Mouse (Mus musculus) large intestine, adult 2 months (tissue): ENCODE measurements around the gene Shank1. TPM values are rescaled to one million over a fixed set of nuclear protein-coding genes. Genes with fewer than 3 reads are reported as not detected.
"Not testable (repeated sequence)": the region's sequence is repeated elsewhere in the genome, so short reads cannot be mapped to it uniquely, and the experiment has no call there.

Source experiments
- DNase-seq: peaks from one replicate; pipeline ENCODE4 v3.0.0-alpha.2; 2012; ENCODE audit warnings: low read depth, low spot score
- WGBS: fragments of 180-500 bp; shearing (Covaris S2); methylation state at CpG from one replicate; pipeline ENCODE4 v1.1.7; 2018; 5-methylcytosine and 5-hydroxymethylcytosine counted together
- polyA plus RNA-seq: library from polyadenylated mRNA; depleted of rRNA; stranded (reverse); fragments of >200 nt; gene quantifications from 2 replicates; pipeline ENCODE4 v1.2.3, GENCODE M21; 2012; rRNA removed

Shank1 gene
- 0.48 TPM in 2 replicates for polyA plus RNA-seq

DNA sequence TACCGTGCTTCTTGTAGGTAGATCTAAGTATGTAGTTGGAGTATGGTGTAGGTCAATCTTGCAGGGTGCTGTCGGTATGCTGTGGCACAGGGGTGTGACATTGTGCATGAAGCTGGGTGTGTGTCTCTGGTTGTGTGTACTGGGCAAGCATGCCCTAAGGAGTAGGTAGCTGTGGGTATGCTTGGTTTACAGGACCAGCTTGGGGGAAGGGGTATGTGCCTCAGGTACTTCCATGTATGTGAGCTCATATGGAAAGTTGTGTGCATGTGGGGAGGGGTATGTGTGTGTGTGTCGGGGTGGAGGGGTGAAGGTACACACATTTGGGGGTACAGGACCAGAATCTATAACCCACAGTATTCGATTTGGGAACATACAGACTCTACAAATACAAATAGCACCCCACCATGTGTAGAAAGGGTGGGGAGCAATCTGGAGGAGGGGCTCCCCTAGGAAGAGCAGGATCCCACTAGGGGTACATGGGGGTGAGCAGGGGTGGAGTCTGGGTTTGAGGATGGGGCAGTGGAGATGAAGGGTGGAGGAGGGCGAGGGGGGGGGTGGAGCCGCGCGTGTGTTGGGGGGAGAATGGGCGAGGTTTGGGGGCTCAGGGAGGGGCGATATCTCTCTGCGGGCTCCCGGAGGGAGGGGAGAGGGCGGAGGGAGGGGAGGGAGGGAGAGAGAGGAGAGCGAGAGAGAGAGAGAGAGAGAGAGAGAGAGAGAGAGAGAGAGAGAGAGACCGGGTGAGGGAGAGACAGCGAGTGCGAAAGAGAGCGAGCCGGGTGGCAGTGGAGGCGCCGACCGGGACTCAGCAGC lies at the start of gene Shank1:
TSS of gene Shank1 (plus strand) at position 779 of the 810 bp plus-strand sequence.
- WGBS = 20% methylated on average over 15 of the region's 22 CpGs
- no peak for DNase-seq

- WGBS = 69% methylated on average over 6 of the region's 6 CpGs
- no peak for DNase-seq
Measured at GRCm38 (mm10) chr7:44260410-44260809, 49.6 kb upstream of the Shank1 start.

- no peak for DNase-seq
- WGBS = 61% methylated on average over 5 of the region's 5 CpGs
Measured at GRCm38 (mm10) chr7:44261147-44261546, 48.9 kb upstream of the Shank1 start, which contains the start of gene Gm15517. Gene Gm15517, plus strand, starts transcription at chr7:44261447.

GRCm38 (mm10) chr7:44262791-44263643 lies 47.0 kb upstream of the Shank1 start:
- WGBS = 7% methylated on average over 34 of the region's 34 CpGs

DNA sequence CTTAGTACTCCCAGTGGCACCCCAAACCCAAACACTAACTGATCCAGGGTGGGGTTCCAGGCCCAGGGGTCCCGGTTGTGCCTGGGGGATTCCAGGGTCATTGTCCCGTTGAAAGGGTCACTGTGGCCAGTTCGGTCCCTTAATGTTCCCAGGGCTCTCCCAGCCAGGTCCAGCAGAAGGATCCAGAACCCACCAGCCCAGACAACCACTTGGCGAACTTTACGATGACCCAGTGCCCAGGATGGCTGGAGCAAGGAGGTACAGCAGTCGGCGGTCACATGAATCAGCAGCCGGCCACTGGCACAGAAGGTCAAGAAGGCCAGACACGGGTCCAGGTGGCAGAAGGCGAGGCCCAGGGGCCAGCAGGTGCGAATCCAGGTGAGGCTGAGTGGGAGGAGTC lies 41.9 kb upstream of the Shank1 start:
- no peak for DNase-seq
- 61% methylated on average over 11 of the region's 11 CpGs for WGBS

More at GRCm38 (mm10) chr7:44262791-44263643, 47.0 kb upstream of the Shank1 start:
- DNase-seq = peak; percentile 91

DNA sequence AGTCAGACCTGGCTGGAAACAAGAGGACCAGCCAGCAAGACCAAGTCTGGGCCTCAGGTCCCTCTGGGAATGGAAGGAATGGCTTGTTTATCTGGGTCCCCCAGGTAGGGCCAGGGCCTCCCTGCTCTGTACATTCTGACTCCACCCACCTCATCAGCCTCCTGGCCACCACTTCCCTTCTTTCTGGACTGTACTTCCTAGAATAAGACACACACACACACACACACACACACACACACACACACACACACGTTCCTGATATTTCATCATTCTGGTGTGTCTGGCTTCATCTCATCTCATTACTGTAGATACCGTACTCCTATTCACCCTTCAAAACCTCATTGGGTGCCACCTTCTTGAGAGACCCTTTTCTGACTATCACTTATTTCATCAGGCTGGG lies 40.7 kb upstream of the Shank1 start:
- DNase-seq = no peak
- 78% methylated on average over 2 of the region's 2 CpGs for WGBS

GRCm38 (mm10) chr7:44271309-44271708 lies 38.7 kb upstream of the Shank1 start:
- no peak for DNase-seq
- WGBS = 78% methylated on average over 2 of the region's 2 CpGs

- 80% methylated on average over 7 of the region's 7 CpGs for WGBS
- no peak for DNase-seq
Measured at GRCm38 (mm10) chr7:44272546-44272945, 37.5 kb upstream of the Shank1 start.

GRCm38 (mm10) chr7:44273446-44273845 lies 36.6 kb upstream of the Shank1 start:
- 79% methylated on average over 7 of the region's 7 CpGs for WGBS
- DNase-seq = no peak

DNA sequence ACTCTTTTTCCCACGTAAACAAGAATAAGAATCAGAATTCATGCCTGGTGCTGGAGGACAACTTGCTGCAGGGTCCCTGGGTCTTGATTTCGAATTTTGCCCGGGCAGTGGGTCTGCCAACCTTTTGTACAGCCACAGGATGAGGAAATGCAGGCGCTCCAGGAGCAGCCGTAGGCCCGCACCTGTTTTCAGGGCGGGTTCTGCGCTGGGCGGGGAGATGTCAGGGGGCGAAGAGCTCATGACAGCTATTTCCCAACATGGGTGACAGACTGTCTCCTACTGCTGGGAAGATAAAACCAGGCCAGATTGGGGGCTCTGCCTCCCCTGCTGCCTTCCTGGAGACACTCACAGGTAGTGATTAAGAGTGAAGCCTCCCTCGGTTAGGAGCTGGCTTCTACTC lies 36.0 kb upstream of the Shank1 start:
- WGBS = 27% methylated on average over 11 of the region's 11 CpGs
- no peak for DNase-seq

GRCm38 (mm10) chr7:44275546-44275945 lies 34.5 kb upstream of the Shank1 start:
- WGBS = 78% methylated on average over 3 of the region's 3 CpGs
- DNase-seq = no peak

GRCm38 (mm10) chr7:44276461-44277249 lies 33.4 kb upstream of the Shank1 start:
- no peak for DNase-seq
- 66% methylated on average over 10 of the region's 10 CpGs for WGBS

GRCm38 (mm10) chr7:44277250-44277622 lies 32.8 kb upstream of the Shank1 start:
- DNase-seq = no peak
- 48% methylated on average over 2 of the region's 2 CpGs for WGBS

- no peak for DNase-seq
- WGBS = 36% methylated on average over 1 of the region's 1 CpGs
Measured at GRCm38 (mm10) chr7:44280959-44281358, 29.1 kb upstream of the Shank1 start.

DNA sequence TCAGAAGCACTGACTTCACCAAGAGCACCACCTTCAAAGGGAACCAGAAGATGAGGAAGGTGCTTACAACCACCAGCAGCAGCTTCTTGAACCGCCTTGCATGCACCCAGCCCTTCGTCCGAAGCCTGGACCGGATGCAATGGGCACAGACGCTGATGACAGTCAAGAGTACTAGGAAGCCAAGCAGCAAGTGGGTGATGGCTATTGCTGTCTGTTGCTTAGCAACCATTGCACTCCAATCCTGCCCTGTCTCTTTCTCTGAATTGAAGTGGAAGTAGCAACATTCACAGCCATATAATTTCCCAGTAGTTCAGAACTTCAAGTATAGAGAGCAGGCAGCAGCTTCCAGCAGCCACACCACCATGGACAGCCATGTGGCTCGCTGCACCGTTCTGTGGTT lies 28.5 kb upstream of the Shank1 start:
- no peak for DNase-seq
- 80% methylated on average over 7 of the region's 7 CpGs for WGBS

DNA sequence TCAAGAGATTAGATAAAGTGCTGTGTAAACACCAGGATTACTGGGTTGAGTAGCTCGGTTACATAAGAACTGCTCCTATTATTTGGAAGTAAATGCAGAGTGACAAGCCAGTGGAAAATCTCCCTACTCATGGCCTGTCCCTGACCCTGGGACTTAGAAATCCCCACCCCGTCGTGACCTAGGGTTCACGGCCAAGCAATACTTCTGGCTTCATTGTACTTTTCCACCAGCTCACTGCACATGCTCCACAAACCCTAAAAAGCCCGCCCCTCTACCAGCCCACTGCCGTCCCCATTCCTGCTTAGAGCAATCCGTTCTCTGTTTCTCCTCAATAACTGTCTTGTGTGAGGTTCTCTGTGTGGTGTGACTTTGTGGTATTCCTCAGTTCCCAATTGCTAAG lies 22.3 kb upstream of the Shank1 start:
- 43% methylated on average over 7 of the region's 7 CpGs for WGBS
- DNase-seq = no peak

DNA sequence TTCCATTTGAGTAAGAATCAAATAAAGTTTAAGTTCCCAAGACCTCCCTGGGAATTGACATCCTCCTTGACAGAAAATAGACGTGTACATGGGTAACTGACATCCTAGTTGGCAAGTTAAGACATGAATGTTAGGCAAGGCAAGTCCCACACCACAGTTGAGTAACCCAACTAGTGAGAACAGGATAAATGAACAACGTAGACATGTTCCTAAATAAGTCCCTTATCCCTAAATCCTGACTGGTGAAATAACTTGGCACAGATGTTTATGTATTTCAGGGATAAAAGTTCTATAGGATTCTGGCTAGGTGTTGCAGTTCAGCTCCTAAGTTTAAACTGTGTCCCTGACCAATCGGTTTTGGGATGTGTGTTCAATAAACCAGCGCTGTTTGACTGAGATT lies 19.1 kb upstream of the Shank1 start:
- no peak for DNase-seq
- WGBS = 79% methylated on average over 4 of the region's 4 CpGs

DNA sequence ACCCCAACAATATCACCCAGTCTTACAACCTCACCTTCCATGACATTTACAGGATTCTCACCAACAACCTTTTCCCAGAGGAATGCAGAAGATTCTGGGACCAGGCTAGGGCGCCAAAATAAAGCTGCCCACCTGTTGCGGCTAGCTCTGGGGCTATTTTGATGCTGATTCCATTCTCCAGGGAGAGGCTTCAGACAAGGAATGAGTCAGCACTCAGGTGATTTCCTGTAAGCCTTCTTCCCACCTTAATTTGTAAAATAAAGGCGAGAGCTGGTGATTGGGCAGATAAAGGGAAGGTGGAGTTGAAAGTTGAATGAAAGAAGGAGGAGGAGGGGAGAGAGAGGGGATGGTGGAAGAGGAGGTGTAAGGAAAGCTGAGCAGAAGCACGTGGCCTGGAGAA lies 18.6 kb upstream of the Shank1 start:
- WGBS = 56% methylated on average over 4 of the region's 4 CpGs
- no peak for DNase-seq

DNA sequence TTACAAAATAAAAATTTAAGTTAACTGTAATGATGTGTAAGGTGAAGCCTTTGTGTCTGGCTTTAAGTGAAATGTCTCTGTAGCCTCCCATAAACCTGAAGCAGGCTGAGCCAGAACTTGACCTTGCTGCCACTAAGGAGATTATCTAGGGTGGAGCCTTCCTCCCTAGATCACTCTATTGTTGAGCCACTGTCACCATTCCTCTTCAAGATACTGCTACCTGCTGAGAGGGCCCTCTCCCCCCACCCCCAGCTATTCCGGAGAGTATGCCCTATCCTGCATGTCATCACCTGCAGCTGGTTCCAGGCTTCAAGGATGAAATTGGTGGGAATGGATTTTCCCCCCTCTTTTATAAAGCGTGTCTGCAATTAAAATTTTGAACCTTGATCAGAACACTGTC lies 12.6 kb upstream of the Shank1 start:
- 84% methylated on average over 2 of the region's 2 CpGs for WGBS
- not testable (repeated sequence) for DNase-seq
